Mouse (Mus musculus) G1E (cell line): ENCODE measurements around the gene Map3k5. TPM values are rescaled to one million over a fixed set of nuclear protein-coding genes. Genes with fewer than 3 reads are reported as not detected.

Experiments
- ATAC-seq: 2 replicates; pipeline ENCODE4 v1.8.0; 2016; ENCODE audit warnings: mild to moderate bottlenecking; ENCODE audit not compliant: insufficient number of reproducible peaks, poor library complexity, low FRiP score, severe bottlenecking; ENCODE audit errors: extremely low read depth
- DNase-seq: peaks from one replicate; pipeline ENCODE4 v3.0.0; 2012; ENCODE audit warnings: low spot score
- H3K27me3 ChIP-seq: 2 replicates; pipeline ENCODE4 v1.6.1; 2012; ENCODE audit warnings: mild to moderate bottlenecking, low read length, inconsistent platforms; ENCODE audit not compliant: insufficient read depth
- H3K36me3 ChIP-seq: replicated peaks from 2 replicates; pipeline ENCODE3; 2012; ENCODE audit warnings: mild to moderate bottlenecking, inconsistent platforms
- H3K4me1 ChIP-seq: 2 replicates; pipeline ENCODE4 v1.6.1; 2012; ENCODE audit warnings: low read depth, low read length, inconsistent platforms, mixed read lengths; ENCODE audit not compliant: insufficient read depth
- H3K4me3 ChIP-seq: 2 replicates; pipeline ENCODE4 v1.5.1; 2012; ENCODE audit warnings: low read depth, mild to moderate bottlenecking, inconsistent platforms, low read length, moderate library complexity, mixed read lengths
- H3K9me3 ChIP-seq: replicated peaks from 2 replicates; pipeline ENCODE4 v1.6.1; 2012; ENCODE audit warnings: inconsistent platforms
- CTCF ChIP-seq: IDR thresholded peaks from 2 replicates; pipeline ENCODE4 v1.5.1; 2012; ENCODE audit warnings: low read depth, low read length, inconsistent platforms, mixed read lengths
- GATA1 ChIP-seq: IDR thresholded peaks from 2 replicates; pipeline ENCODE4 v1.6.1; 2012; ENCODE audit warnings: borderline replicate concordance, low read length, inconsistent platforms, mixed read lengths
- GATA2 ChIP-seq: IDR thresholded peaks from 2 replicates; pipeline ENCODE4 v1.6.1; 2012; ENCODE audit warnings: low read depth, low read length, inconsistent platforms, borderline replicate concordance
- POLR2AphosphoS5 ChIP-seq: IDR thresholded peaks from 2 replicates; pipeline ENCODE4 v1.6.1; 2012; ENCODE audit warnings: low read depth, low read length, inconsistent platforms; ENCODE audit not compliant: insufficient replicate concordance
- TAL1 ChIP-seq: conservative IDR thresholded peaks from 2 replicates; pipeline ENCODE4 v1.6.1; 2012; ENCODE audit warnings: low read depth, low read length, inconsistent platforms, mixed read lengths
- polyA plus RNA-seq: library from polyadenylated mRNA; stranded (reverse); fragments of >175 nt; gene quantifications from 2 replicates; pipeline ENCODE4 v1.2.3, GENCODE M21; 2012
- total RNA-seq, 2 experiments: library from RNA; stranded (forward) in 1 of 2; stranded (reverse) in 1 of 2; fragments of 200-1000 nt in 1 of 2; fragments of >200 nt in 1 of 2; fragmentation: Nextera tagmentation in 1 of 2; gene quantifications; 2 replicates each; pipeline ENCODE4 v1.2.3; 2014 to 2017

Gene Map3k5
- total and polyA plus RNA-seq, 3 experiments: 0.18 to 1.4 (median 1.3) TPM

DNA sequence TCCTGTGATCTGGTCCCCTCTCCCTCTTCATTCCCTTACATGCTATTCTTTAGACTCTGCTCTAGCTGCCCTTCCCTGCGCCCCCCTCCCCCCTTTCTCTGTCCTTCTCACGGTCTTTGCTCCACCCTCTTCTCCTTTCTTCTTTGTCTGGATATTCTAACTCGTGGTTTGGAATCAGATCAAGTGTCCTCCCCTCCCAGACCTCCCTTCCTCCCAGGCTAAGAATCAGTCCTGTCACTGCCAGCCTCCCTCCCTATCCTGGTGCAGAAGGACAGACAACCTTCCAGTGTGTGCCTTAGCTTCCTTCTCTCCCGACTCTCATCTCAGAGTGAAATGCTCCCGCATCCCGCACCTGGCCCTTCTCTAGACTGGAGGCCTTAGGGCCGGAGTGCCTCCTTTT, 241.8 kb downstream of the Map3k5 start:
- no peak for ATAC-seq
- H3K4me1 ChIP-seq: peaks cover 44% of the 10 kb centered on the region

DNA sequence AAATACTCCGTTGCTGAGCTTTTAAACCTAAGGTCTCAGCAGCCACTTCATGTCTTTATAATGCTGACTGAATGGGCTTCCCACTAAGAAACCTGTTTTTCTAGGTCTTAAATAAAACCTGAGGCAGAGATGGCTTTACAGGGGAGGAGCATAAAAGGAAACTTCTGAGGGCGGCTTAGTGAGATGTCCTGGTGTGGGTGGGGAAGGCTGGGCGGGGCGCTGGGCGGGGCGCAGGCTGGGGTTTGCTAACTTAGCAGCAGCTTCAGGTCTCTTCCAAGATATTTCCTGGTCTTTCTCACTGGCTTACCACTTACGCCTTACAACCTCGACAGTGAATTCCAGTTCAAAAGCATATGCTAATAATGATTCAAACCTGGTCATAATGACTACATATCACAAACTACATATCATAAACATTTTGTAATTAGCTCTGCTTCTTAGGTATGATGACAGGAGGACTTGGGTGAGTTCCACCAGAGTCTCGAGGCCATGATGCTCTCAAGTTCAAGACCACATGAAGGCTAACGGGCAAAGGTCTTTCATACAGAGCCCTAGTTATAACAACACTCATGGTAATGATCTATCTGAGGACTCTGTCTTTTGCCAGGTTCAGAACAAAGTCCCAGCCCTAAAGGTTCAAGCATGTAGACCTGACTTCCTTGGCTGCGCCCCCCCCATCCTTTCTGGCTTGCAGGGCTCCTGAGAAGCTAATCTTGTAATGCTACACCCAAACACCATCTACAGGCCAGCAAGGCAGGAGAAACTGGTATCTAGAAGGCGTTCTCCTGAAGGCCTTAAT, 244.7 kb downstream of the Map3k5 start:
- DNase-seq: peak; percentile 36
- Histone ChIP-seq H3K9me3 (no peaks in the 10 kb centered on the region), H3K4me1 (peaks cover 69% of the 10 kb centered on the region), H3K36me3 (no peaks in the 10 kb centered on the region), H3K4me3 (no peak overlapping the region; the same call in 1 of the 2 replicates), H3K27me3 (peaks cover 4% of the 10 kb centered on the region)
- no peak for TF ChIP-seq GATA1
- no peak for TF ChIP-seq POLR2AphosphoS5
- TF ChIP-seq GATA2: no peak
- TF ChIP-seq TAL1: no peak
- no peak for TF ChIP-seq CTCF
- ATAC-seq: no peak

More for the DNA sequence above, 241.8 kb downstream of the Map3k5 start:
- no peak for DNase-seq
- Histone ChIP-seq H3K36me3 (no peaks in the 10 kb centered on the region), H3K27me3 (peaks cover 14% of the 10 kb centered on the region), H3K9me3 (no peaks in the 10 kb centered on the region), H3K4me3 (no peak overlapping the region)
- no peak for TF ChIP-seq TAL1
- no peak for TF ChIP-seq GATA1
- no peak for TF ChIP-seq CTCF
- TF ChIP-seq GATA2: no peak
- no peak for TF ChIP-seq POLR2AphosphoS5

DNA sequence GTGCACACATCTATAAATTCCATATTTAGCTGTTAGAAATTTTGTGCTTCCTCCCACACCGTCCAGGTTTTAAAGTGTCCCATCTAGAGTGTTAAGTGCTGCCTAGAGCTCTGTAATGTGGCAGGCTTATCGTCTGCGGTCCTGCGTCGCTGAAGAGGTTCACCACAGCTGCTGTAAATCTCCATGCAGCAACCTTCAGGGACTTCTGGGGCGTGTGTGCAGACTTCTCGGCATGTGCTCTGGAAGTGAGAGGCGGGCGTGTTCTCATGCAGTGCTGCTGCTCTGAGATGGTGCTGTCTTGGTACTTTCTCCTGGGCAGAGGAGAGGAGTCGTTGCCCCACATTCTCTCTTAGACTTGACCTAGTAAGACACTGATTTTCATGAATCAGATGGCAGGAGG, 246.9 kb downstream of the Map3k5 start:
- H3K36me3 ChIP-seq: no peaks in the 10 kb centered on the region
- no peak for DNase-seq
- peaks cover 81% of the 10 kb centered on the region for H3K4me1 ChIP-seq
- H3K27me3 ChIP-seq: peaks cover 2% of the 10 kb centered on the region; the same call in 1 of the 2 replicates
- H3K4me3 ChIP-seq: peak overlapping the region; percentile 34; the same call in 1 of the 2 replicates
- H3K9me3 ChIP-seq: no peaks in the 10 kb centered on the region
- no peak for ATAC-seq
- no peak for TF ChIP-seq GATA2
- no peak for TF ChIP-seq GATA1
- TF ChIP-seq CTCF: no peak
- no peak for TF ChIP-seq POLR2AphosphoS5
- TF ChIP-seq TAL1: no peak

DNA sequence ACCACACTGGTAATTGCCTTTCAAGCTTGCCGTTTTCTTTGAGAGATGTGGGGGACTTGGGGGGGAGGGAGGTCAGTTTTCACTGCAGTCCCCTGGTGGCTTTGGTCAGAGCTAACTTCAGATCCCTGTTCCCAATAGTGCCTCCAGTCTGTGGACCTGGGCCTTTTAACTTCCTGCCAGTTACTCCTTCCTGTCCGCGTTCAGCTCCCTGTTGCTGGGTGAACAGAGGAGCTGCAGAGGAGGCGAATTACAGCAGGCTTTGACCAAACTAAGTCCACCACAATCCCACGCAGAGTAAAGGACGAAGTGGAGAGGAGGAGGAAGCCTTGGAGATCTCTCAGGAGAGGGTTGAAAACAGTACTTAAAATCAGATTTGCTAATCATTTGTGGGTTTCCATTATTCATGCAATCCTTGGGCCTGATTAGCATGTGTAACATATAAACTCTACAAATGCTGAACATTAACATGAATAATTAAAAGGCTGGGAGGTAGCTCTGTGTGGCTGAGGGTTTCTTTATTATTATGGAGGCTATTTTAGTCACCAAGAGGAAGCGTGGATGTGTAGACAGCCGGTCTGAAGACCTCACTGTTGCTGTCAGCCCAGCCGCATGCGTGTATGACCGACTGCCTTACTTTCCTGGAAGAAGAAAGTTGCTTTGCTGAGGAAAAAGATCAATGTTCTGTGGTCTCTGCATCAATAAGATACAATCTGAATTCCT, 247.6 kb downstream of the Map3k5 start:
- peak overlapping the region; percentile 22; the same call in 1 of the 2 replicates for H3K4me3 ChIP-seq
- peaks cover 2% of the 10 kb centered on the region; the same call in 1 of the 2 replicates for H3K27me3 ChIP-seq
- no peaks in the 10 kb centered on the region for H3K36me3 ChIP-seq
- no peak for TF ChIP-seq POLR2AphosphoS5
- TF ChIP-seq TAL1: no peak
- TF ChIP-seq GATA1: no peak
- TF ChIP-seq CTCF: no peak
- no peak for TF ChIP-seq GATA2
- ATAC-seq (peak; percentile 24; the same call in 1 of the 2 replicates), DNase-seq (peak; percentile 7)
- H3K9me3 ChIP-seq: no peaks in the 10 kb centered on the region
- peaks cover 81% of the 10 kb centered on the region for H3K4me1 ChIP-seq

DNA sequence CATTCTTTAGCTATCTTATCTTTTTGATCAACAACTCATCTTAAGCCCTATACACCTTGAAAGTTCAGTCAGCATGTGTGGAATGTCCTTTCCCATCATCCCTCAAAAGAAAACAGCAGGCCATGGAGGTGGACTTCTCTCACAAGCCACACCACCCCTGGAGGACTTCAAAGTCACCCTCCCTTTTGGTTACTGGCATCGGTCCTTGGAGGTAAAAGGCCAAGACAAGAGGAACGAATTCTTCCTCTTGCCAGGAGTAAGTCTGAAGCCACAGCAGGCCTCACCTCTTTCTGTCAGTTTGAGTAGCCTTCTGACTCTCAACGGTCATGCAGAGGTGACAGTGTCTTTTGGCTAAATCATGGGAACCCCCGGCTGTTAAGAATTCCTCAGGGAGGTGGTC, 250.1 kb downstream of the Map3k5 start:
- no peak for TF ChIP-seq GATA1
- TF ChIP-seq POLR2AphosphoS5: no peak
- TF ChIP-seq GATA2: no peak
- no peak for TF ChIP-seq CTCF
- no peak for TF ChIP-seq TAL1
- ATAC-seq (no peak), DNase-seq (no peak)
- Histone ChIP-seq H3K4me3 (no peak overlapping the region), H3K4me1 (peaks cover 75% of the 10 kb centered on the region), H3K36me3 (no peaks in the 10 kb centered on the region), H3K9me3 (no peaks in the 10 kb centered on the region), H3K27me3 (0 out of 2 replicates have a peak, but pooled peaks cover 2% of the 10 kb centered on the region)

DNA sequence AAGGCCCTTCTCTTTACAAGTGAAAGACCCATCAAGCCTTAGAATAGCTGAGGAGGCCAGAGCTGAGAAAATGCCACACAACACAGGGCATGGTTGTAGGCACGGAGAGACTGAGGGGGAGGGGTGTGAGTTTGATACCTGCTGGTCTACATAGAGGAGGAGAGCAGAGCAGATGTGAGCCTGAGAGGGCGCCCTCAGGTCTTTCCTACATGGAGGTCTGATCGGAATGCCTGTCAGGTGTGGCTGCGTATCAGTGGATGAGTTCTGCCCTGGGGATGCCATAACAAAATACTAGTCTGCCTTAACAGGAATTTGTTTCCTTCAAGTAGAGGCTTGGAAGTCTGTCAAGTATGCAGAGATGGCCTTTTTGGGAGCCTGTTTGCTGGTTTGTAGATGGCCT, 251.0 kb downstream of the Map3k5 start:
- H3K4me3 ChIP-seq: no peak overlapping the region
- 0 out of 2 replicates have a peak, but pooled peaks cover 2% of the 10 kb centered on the region for H3K27me3 ChIP-seq
- DNase-seq: no peak
- TF ChIP-seq CTCF (no peak), GATA2 (no peak), POLR2AphosphoS5 (no peak), TAL1 (no peak), GATA1 (no peak)
- no peak for ATAC-seq
- H3K4me1 ChIP-seq: peaks cover 73% of the 10 kb centered on the region
- H3K9me3 ChIP-seq: no peaks in the 10 kb centered on the region
- H3K36me3 ChIP-seq: no peaks in the 10 kb centered on the region
